Mouse (Mus musculus) spleen, adult 2 months (tissue): ENCODE results near the gene Notch2. TPM values are rescaled to one million over a fixed set of nuclear protein-coding genes. Genes with fewer than 3 reads are reported as not detected.
A peak's percentile ranks its signal among the peaks of the same experiment; 100 is the strongest.

Source experiments
- DNase-seq, 2 experiments: peaks; one replicate each; pipeline versions ENCODE4 v3.0.0 to v3.0.0-alpha.2; 2012 to 2021; ENCODE audit warnings: low spot score in 2 of 2, low read depth in 1 of 2
- H3K27ac ChIP-seq: fragments of 200-500 bp; 2 replicates; pipeline ENCODE4 v1.5.1; 2012; ENCODE audit warnings: low read length, inconsistent platforms; ENCODE audit not compliant: insufficient read depth
- H3K27me3 ChIP-seq: fragments of 200-500 bp; 2 replicates; pipeline ENCODE4 v1.6.1; 2012; ENCODE audit warnings: mild to moderate bottlenecking, moderate library complexity, low read length, inconsistent platforms; ENCODE audit not compliant: control insufficient read depth, insufficient read depth
- H3K36me3 ChIP-seq: fragments of 200-500 bp; 2 replicates; pipeline ENCODE4 v1.6.1; 2012; ENCODE audit warnings: mild to moderate bottlenecking, low read length, inconsistent platforms; ENCODE audit not compliant: control insufficient read depth, insufficient read depth
- H3K4me1 ChIP-seq: fragments of 200-500 bp; 2 replicates; pipeline ENCODE4 v1.6.1; 2011; ENCODE audit warnings: inconsistent platforms; ENCODE audit not compliant: control insufficient read depth, insufficient read depth, insufficient read length
- H3K4me3 ChIP-seq: fragments of 200-500 bp; 2 replicates; pipeline ENCODE4 v1.5.1; 2011; ENCODE audit warnings: mild to moderate bottlenecking, inconsistent platforms; ENCODE audit not compliant: insufficient read depth, insufficient read length; ENCODE audit errors: extremely low read depth
- CTCF ChIP-seq: fragments of 200-500 bp; IDR thresholded peaks from 2 replicates; pipeline ENCODE4 v1.5.1; 2011; ENCODE audit warnings: mild to moderate bottlenecking, inconsistent platforms; ENCODE audit not compliant: insufficient read depth, insufficient read length, insufficient replicate concordance; ENCODE audit errors: extremely low read depth
- POLR2A ChIP-seq: fragments of 200-500 bp; IDR thresholded peaks from 2 replicates; pipeline ENCODE4 v1.6.1; 2011; ENCODE audit warnings: low read depth, low read length, inconsistent platforms
- WGBS: fragments of 180-500 bp; shearing (Covaris S2); methylation state at CpG from one replicate; pipeline ENCODE4 v1.1.7; 2018; 5-methylcytosine and 5-hydroxymethylcytosine counted together
- polyA plus RNA-seq: library from polyadenylated mRNA; depleted of rRNA; stranded (reverse); fragments of >200 nt; gene quantifications from 2 replicates; pipeline ENCODE4 v1.2.3, GENCODE M21; 2012

The Notch2 gene
- polyA plus RNA-seq, 1 experiment: 45.7 TPM

GRCm38 (mm10) chr3:98025521-98025920 is 12.2 kb downstream of the Notch2 start:
- WGBS: 21% methylated on average over 14 of the region's 14 CpGs
- Histone ChIP-seq H3K4me3 (no peak overlapping the region), H3K36me3 (no peaks in the 10 kb centered on the region), H3K4me1 (peaks cover 24% of the 10 kb centered on the region; the same call in 1 of the 2 replicates), H3K27me3 (no peaks in the 10 kb centered on the region), H3K27ac (peak overlapping the region; percentile 69)
- no peak for TF ChIP-seq POLR2A
- no peak for TF ChIP-seq CTCF
- DNase-seq: peak; percentile 43 to 64

- DNase-seq: no peak
- 61% methylated on average over 10 of the region's 10 CpGs for WGBS
- peaks cover 30% of the 10 kb centered on the region; the same call in 1 of the 2 replicates for H3K4me1 ChIP-seq
- TF ChIP-seq POLR2A (no peak), CTCF (no peak)
- peak overlapping the region; percentile 69 for H3K27ac ChIP-seq
- H3K27me3 ChIP-seq: no peaks in the 10 kb centered on the region
- no peak overlapping the region for H3K4me3 ChIP-seq
- H3K36me3 ChIP-seq: no peaks in the 10 kb centered on the region
Measured at GRCm38 (mm10) chr3:98025921-98026880, 12.9 kb downstream of the Notch2 start.

GRCm38 (mm10) chr3:98027371-98027774 is 14.0 kb downstream of the Notch2 start:
- no peak for TF ChIP-seq POLR2A
- TF ChIP-seq CTCF: no peak
- H3K4me1 ChIP-seq: peaks cover 39% of the 10 kb centered on the region
- no peak overlapping the region for H3K4me3 ChIP-seq
- 55% methylated on average over 3 of the region's 3 CpGs for WGBS
- H3K27ac ChIP-seq: no peak overlapping the region
- H3K36me3 ChIP-seq: no peaks in the 10 kb centered on the region
- H3K27me3 ChIP-seq: no peaks in the 10 kb centered on the region
- DNase-seq: no peak

GRCm38 (mm10) chr3:98028072-98028471 is 14.7 kb downstream of the Notch2 start:
- no peaks in the 10 kb centered on the region for H3K27me3 ChIP-seq
- peaks cover 42% of the 10 kb centered on the region for H3K4me1 ChIP-seq
- no peak for DNase-seq
- H3K27ac ChIP-seq: no peak overlapping the region
- no peaks in the 10 kb centered on the region for H3K36me3 ChIP-seq
- H3K4me3 ChIP-seq: no peak overlapping the region
- WGBS: 76% methylated on average over 4 of the region's 4 CpGs
- TF ChIP-seq POLR2A (no peak), CTCF (no peak)

- Histone ChIP-seq H3K4me1 (peaks cover 46% of the 10 kb centered on the region), H3K27me3 (no peaks in the 10 kb centered on the region), H3K36me3 (no peaks in the 10 kb centered on the region), H3K27ac (no peak overlapping the region), H3K4me3 (no peak overlapping the region)
- DNase-seq: no peak
- WGBS: 92% methylated on average over 10 of the region's 10 CpGs
- TF ChIP-seq CTCF (no peak), POLR2A (no peak)
Measured at GRCm38 (mm10) chr3:98028936-98029335, 15.6 kb downstream of the Notch2 start.

- 15% methylated on average over 7 of the region's 7 CpGs for WGBS
- no peak for DNase-seq
- H3K4me1 ChIP-seq: peaks cover 38% of the 10 kb centered on the region
- no peak overlapping the region for H3K4me3 ChIP-seq
- H3K27me3 ChIP-seq: no peaks in the 10 kb centered on the region
- H3K36me3 ChIP-seq: no peaks in the 10 kb centered on the region
- peak overlapping the region; percentile 31 for H3K27ac ChIP-seq
- TF ChIP-seq CTCF: no peak
- TF ChIP-seq POLR2A: no peak
Measured at GRCm38 (mm10) chr3:98031104-98031503, 17.8 kb downstream of the Notch2 start.

GRCm38 (mm10) chr3:98032191-98032590 is 18.9 kb downstream of the Notch2 start:
- Histone ChIP-seq H3K27me3 (no peaks in the 10 kb centered on the region), H3K4me1 (peaks cover 32% of the 10 kb centered on the region), H3K4me3 (no peak overlapping the region), H3K36me3 (peaks cover under 1% of the 10 kb centered on the region; the same call in 1 of the 2 replicates), H3K27ac (no peak overlapping the region)
- DNase-seq: no peak
- no peak for TF ChIP-seq POLR2A
- no peak for TF ChIP-seq CTCF
- WGBS: 58% methylated on average over 3 of the region's 3 CpGs
